Mouse (Mus musculus) megakaryocyte, adult 5-6 weeks (primary cell): Measurements from ENCODE around the gene Ffar3. TPM values are rescaled to one million over a fixed set of nuclear protein-coding genes. Genes with fewer than 3 reads are reported as not detected.

Source experiments
- total RNA-seq, 2 experiments: library from RNA; stranded (forward) in 1 of 2; stranded (reverse) in 1 of 2; fragments of 153-499, 151-499 nt in 1 of 2; fragments of 221-1000, 200-1000 nt in 1 of 2; gene quantifications; 2 replicates each; pipeline versions ENCODE4 v1.2.3 to v1.2.4; 2015 to 2017

Ffar3 gene
- total RNA-seq, 2 experiments from 2014 or later = not detected

Other genes starting within 250 kb of the Ffar3 start
- gene Upk1a, start 243.3 kb downstream of the Ffar3 start, total RNA-seq (2015) = 0.60 TPM in 1 of 2 replicates, not detected in the other
- not detected in 2 replicates for gene Upk1a, start 243.3 kb downstream of the Ffar3 start, total RNA-seq (2017)
- gene Cox6b1, start 230.0 kb downstream of the Ffar3 start, total RNA-seq (2015) = 305 and 323 TPM in 2 replicates
- gene Cox6b1, start 230.0 kb downstream of the Ffar3 start, total RNA-seq (2017) = 441 and 447 TPM in 2 replicates
- gene Etv2, start 220.3 kb downstream of the Ffar3 start, total RNA-seq (2015) = not detected in 2 replicates
- gene Etv2, start 220.3 kb downstream of the Ffar3 start, total RNA-seq (2017) = 0.59 TPM in 1 of 2 replicates, not detected in the other
- 50.2 and 50.4 TPM in 2 replicates for gene Rbm42, start 205.9 kb downstream of the Ffar3 start, total RNA-seq (2015)
- 41.3 and 46.6 TPM in 2 replicates for gene Rbm42, start 205.9 kb downstream of the Ffar3 start, total RNA-seq (2017)
- 22.4 and 22.9 TPM in 2 replicates for gene Haus5, start 191.2 kb downstream of the Ffar3 start, total RNA-seq (2015)
- gene Haus5, start 191.2 kb downstream of the Ffar3 start, total RNA-seq (2017) = 17.0 and 18.7 TPM in 2 replicates
- gene Pmis2, start 184.6 kb downstream of the Ffar3 start, total RNA-seq (2015) = not detected in 2 replicates
- gene Pmis2, start 184.6 kb downstream of the Ffar3 start, total RNA-seq (2017) = not detected in 2 replicates
- gene 2200002J24Rik, start 157.3 kb downstream of the Ffar3 start, total RNA-seq (2015) = not detected in 2 replicates
- gene 2200002J24Rik, start 157.3 kb downstream of the Ffar3 start, total RNA-seq (2017) = not detected in 2 replicates
- 0.71 and 1.3 TPM in 2 replicates for gene Atp4a, start 144.0 kb downstream of the Ffar3 start, total RNA-seq (2015)
- gene Atp4a, start 144.0 kb downstream of the Ffar3 start, total RNA-seq (2017) = 0.04 TPM in 1 of 2 replicates, not detected in the other
- 86.7 and 96.5 TPM in 2 replicates for gene Tmem147, start 126.6 kb downstream of the Ffar3 start, total RNA-seq (2015)
- gene Tmem147, start 126.6 kb downstream of the Ffar3 start, total RNA-seq (2017) = 27.8 and 31.4 TPM in 2 replicates
- not detected in 2 replicates for gene Gapdhs, start 112.5 kb downstream of the Ffar3 start, total RNA-seq (2015)
- gene Gapdhs, start 112.5 kb downstream of the Ffar3 start, total RNA-seq (2017) = not detected in 2 replicates
- 0.22 and 3.2 TPM in 2 replicates for gene Sbsn, start 104.7 kb downstream of the Ffar3 start, total RNA-seq (2015)
- gene Sbsn, start 104.7 kb downstream of the Ffar3 start, total RNA-seq (2017) = 0.49 and 0.88 TPM in 2 replicates
- gene Dmkn, start 92.4 kb downstream of the Ffar3 start, total RNA-seq (2015) = 15.1 and 17.1 TPM in 2 replicates
- 24.6 and 25.7 TPM in 2 replicates for gene Dmkn, start 92.4 kb downstream of the Ffar3 start, total RNA-seq (2017)
- not detected in 2 replicates for gene Krtdap, start 68.3 kb downstream of the Ffar3 start, total RNA-seq (2015)
- gene Krtdap, start 68.3 kb downstream of the Ffar3 start, total RNA-seq (2017) = not detected in 2 replicates
- gene Ffar2, start 32.4 kb downstream of the Ffar3 start, total RNA-seq (2015) = 3.4 and 4.0 TPM in 2 replicates
- 12.2 and 15.3 TPM in 2 replicates for gene Ffar2, start 32.4 kb downstream of the Ffar3 start, total RNA-seq (2017)
- gene Ffar1, start 5.4 kb upstream of the Ffar3 start, total RNA-seq (2015) = 0.09 TPM in 1 of 2 replicates, not detected in the other
- gene Ffar1, start 5.4 kb upstream of the Ffar3 start, total RNA-seq (2017) = 0.07 TPM in 1 of 2 replicates, not detected in the other
- gene Cd22, start 24.2 kb upstream of the Ffar3 start, total RNA-seq (2015) = 1.9 and 2.7 TPM in 2 replicates
- 10.5 and 10.8 TPM in 2 replicates for gene Cd22, start 24.2 kb upstream of the Ffar3 start, total RNA-seq (2017)
- 0.87 and 0.89 TPM in 2 replicates for gene Mag, start 58.7 kb upstream of the Ffar3 start, total RNA-seq (2015)
- gene Mag, start 58.7 kb upstream of the Ffar3 start, total RNA-seq (2017) = 0.95 and 1.1 TPM in 2 replicates
- gene Hamp2, start 68.5 kb upstream of the Ffar3 start, total RNA-seq (2015) = not detected in 2 replicates
- not detected in 2 replicates for gene Hamp2, start 68.5 kb upstream of the Ffar3 start, total RNA-seq (2017)
- gene Hamp, start 87.9 kb upstream of the Ffar3 start, total RNA-seq (2015) = 0.60 TPM in 1 of 2 replicates, not detected in the other
- gene Hamp, start 87.9 kb upstream of the Ffar3 start, total RNA-seq (2017) = not detected in 2 replicates
- gene Usf2, start 100.6 kb upstream of the Ffar3 start, total RNA-seq (2015) = 145 and 150 TPM in 2 replicates
- 193 and 226 TPM in 2 replicates for gene Usf2, start 100.6 kb upstream of the Ffar3 start, total RNA-seq (2017)
- gene Lsr, start 117.3 kb upstream of the Ffar3 start, total RNA-seq (2015) = 4.3 and 7.3 TPM in 2 replicates
- gene Lsr, start 117.3 kb upstream of the Ffar3 start, total RNA-seq (2017) = 4.7 and 6.1 TPM in 2 replicates
- 1.4 and 1.9 TPM in 2 replicates for gene Fam187b, start 117.6 kb upstream of the Ffar3 start, total RNA-seq (2015)
- gene Fam187b, start 117.6 kb upstream of the Ffar3 start, total RNA-seq (2017) = 0.51 and 0.77 TPM in 2 replicates
- gene Fxyd5, start 186.3 kb upstream of the Ffar3 start, total RNA-seq (2015) = 1,077 and 1,092 TPM in 2 replicates
- 807 and 874 TPM in 2 replicates for gene Fxyd5, start 186.3 kb upstream of the Ffar3 start, total RNA-seq (2017)
- gene Fxyd7, start 195.3 kb upstream of the Ffar3 start, total RNA-seq (2015) = not detected in 2 replicates
- 0.51 TPM in 1 of 2 replicates, not detected in the other for gene Fxyd7, start 195.3 kb upstream of the Ffar3 start, total RNA-seq (2017)
- 0.46 TPM in 1 of 2 replicates, not detected in the other for gene Fxyd1, start 201.0 kb upstream of the Ffar3 start, total RNA-seq (2015)
- not detected in 2 replicates for gene Fxyd1, start 201.0 kb upstream of the Ffar3 start, total RNA-seq (2017)
- gene Lgi4, start 203.2 kb upstream of the Ffar3 start, total RNA-seq (2015) = 0.13 TPM in 1 of 2 replicates, not detected in the other
- gene Lgi4, start 203.2 kb upstream of the Ffar3 start, total RNA-seq (2017) = 0.07 TPM in 1 of 2 replicates, not detected in the other
- gene Fxyd3, start 220.5 kb upstream of the Ffar3 start, total RNA-seq (2015) = not detected in 2 replicates
- not detected in 2 replicates for gene Fxyd3, start 220.5 kb upstream of the Ffar3 start, total RNA-seq (2017)